Mouse (Mus musculus): Measurements from ENCODE around the gene Ralb.

The Ralb gene

DNA sequence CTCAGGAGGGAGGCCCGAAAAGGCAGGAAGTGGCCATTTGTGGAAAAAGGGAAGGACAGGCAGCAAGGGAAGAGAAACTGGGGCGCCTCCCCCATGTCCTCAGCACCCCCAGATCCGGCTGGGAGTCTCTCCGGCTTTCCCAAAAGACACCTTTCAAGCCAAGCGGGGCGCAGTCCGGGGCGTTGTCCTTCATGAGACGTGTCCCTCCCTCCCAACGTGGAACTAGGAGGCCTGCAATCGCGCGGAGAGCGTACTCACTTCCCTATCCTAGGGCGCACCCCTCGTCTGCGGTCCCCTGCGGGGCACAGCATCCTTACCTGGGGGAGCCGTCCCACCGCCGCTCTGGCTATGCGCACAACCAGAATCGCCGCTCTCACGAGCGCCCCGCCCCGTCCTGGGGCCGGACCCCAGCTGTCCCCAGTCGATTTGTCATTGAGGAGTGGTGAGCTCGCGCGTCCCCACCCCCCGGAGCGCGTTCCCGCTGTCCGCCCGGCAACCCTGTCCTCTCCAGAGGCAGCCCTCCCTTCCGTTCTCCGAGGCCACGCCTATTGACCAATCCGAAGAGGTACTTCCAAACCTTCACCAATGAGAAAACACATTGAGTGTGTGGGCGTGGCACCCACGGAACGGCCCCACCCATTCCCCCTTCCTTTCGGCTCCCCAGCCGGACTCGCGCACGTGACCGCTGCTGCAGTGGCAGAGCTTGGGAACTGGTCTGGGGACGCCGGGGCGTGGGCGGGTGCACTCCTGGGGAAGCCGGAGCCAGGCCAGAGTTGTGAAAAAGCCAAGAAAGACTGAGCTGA is at the start of gene Ralb:
Gene Ralb (minus strand): TSS at position 535 of the 803 bp plus-strand sequence.
- peak; percentile 87 to 90 for DNase-seq (ENCODE audit: low spot score in 2 of 2)

- no peak for DNase-seq (ENCODE audit: low spot score in 2 of 2)
Observed at GRCm38 (mm10) chr1:119551651-119552050, 47.1 kb upstream of the Ralb start.

DNA sequence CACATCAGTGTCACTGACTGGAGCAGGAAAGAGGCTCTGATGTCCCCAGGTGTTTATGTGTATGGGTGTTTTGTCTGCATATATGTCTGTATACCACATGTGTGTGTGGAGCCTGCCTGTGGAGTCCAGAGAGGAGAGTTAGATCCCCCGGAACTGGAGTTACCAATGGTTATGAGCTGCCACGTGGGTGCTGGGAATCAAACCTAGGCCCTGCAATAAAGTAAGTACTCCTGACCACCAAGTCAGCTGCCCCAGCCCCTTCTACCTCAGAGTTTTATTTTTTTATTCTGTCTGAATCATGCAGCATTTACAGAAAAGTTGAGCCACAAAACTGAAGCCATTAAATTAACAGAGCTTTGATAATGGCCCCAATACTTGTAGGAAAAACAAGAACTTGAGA is 45.5 kb upstream of the Ralb start:
- no peak for DNase-seq (ENCODE audit: low spot score in 2 of 2)

GRCm38 (mm10) chr1:119549327-119549689 is 44.7 kb upstream of the Ralb start:
- no peak for DNase-seq (ENCODE audit: low spot score in 2 of 2)

DNA sequence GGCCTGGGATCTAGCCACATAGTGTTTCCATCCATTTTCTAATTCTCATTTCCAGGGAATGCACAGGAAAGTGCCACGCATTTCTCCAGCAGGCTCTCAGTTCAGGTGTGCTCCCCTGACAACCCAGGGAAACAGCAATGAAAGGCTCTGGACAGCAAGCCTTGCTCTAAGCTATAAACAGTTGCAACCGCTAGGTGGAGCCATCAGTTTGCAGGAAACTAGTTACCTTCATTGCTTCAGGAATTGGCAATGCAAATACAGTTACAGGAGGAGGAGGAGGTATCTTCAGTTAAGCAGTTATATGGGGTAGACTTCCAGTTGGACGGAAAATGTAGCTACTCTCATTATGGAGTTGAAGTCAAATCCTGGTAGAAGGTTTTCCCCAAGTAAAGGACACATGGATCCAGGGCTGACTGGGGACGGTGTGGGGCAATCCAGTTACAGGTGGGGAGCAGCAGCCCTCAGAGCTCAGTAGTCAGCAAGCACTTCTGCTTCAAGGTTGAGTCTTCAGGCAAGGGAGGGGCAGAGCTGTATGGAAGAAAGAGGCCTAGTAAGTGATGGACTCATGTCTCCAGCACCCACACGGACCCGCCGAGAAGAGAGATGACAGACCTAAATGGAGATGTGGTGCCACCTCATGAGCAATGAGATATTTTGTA is 44.2 kb upstream of the Ralb start:
- DNase-seq (ENCODE audit: low spot score in 2 of 2): peak; percentile 64 to 88

- DNase-seq (ENCODE audit: low spot score in 2 of 2): no peak
Observed at GRCm38 (mm10) chr1:119546490-119546889, 41.9 kb upstream of the Ralb start.

GRCm38 (mm10) chr1:119545671-119546070 is 41.1 kb upstream of the Ralb start:
- no peak for DNase-seq (ENCODE audit: low spot score in 2 of 2)

GRCm38 (mm10) chr1:119545164-119545563 is 40.6 kb upstream of the Ralb start:
- DNase-seq (ENCODE audit: low spot score in 2 of 2): no peak

- DNase-seq (ENCODE audit: low spot score in 2 of 2): no peak
Observed at GRCm38 (mm10) chr1:119544611-119545155, 40.1 kb upstream of the Ralb start.

GRCm38 (mm10) chr1:119543316-119543715 is 38.7 kb upstream of the Ralb start:
- no peak for DNase-seq (ENCODE audit: low spot score in 2 of 2)

DNA sequence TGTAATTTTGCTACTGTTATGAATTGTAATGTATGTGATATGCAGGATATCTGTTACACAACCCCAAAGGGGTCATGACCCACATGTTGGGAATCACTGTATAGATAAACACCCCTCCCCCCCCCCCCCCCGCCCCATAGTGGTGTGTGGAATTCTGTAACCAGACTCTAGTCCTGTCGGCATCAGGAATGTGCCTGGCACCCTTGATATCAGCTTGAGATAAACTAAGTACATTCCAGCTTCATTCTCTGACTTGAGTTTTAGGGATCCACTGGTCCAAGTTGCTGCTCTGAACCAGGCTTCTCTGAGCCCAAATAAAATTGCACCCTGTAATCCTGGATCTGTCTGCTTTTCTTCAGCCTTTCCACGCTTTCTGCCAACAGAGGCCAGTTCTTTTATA is 37.0 kb upstream of the Ralb start:
- no peak for DNase-seq (ENCODE audit: low spot score in 2 of 2)

GRCm38 (mm10) chr1:119540836-119541557 is 36.4 kb upstream of the Ralb start:
- DNase-seq (ENCODE audit: low spot score in 2 of 2): no peak

DNA sequence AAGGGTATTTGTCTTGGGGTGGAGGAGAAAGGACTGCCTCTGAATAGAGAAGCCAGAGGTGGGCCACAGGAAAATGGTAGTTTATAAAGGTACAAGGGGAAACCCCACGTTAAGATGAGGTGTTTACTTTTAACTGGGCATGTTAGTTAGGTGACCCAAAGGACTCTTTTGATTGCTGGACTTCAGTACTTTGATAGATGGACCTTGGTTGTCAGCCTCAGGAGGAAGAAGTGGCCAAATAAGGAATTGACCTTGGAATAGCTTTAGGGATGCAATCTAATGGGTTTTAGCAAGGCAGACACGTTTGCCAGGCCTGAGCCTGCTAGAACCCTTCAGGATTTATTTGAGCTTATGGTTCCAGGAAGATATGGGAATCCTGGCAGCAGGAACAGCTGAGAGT is 34.7 kb upstream of the Ralb start:
- no peak for DNase-seq (ENCODE audit: low spot score in 2 of 2)

DNA sequence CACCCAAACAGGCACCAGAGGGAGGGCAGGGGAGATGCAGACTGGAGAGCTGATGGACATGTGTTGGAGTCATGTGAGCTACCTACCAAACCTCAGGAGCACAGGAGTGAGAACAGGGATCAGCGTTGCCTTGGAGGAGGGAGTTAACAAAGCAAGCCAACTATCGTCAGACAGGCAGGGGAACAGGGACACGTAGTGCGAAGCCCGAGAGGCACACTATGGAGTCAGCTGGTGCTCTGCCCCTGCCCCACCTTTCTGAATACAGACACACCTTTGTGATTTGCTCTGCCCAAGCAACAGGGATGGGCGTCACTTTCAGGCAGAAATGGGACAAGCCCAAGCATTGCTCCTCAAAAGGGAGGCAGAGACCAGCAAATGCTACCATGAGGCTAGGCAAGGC is 33.1 kb upstream of the Ralb start:
- peak in 1 of 2 experiments; percentile 56 for DNase-seq (ENCODE audit: low spot score in 2 of 2)

DNA sequence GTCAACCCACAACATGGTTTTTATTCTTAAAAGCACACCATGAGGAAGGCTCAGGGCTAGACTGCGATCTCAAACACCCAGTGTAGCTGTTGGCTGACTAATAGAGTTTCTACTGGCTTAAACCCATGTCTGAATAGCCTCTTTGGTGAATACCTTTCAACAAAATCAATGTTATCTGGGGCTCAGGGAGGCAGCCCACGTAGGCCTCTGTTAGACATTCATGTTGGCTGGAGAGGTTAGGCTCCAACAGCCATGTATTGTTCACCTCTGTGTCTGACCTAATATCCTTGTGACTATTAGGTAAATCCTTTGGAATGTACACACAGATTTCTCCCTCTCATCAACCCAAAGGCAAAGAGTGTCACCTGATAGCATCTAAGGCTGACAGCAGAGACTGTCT is 31.5 kb upstream of the Ralb start:
- DNase-seq (ENCODE audit: low spot score in 2 of 2): no peak

DNA sequence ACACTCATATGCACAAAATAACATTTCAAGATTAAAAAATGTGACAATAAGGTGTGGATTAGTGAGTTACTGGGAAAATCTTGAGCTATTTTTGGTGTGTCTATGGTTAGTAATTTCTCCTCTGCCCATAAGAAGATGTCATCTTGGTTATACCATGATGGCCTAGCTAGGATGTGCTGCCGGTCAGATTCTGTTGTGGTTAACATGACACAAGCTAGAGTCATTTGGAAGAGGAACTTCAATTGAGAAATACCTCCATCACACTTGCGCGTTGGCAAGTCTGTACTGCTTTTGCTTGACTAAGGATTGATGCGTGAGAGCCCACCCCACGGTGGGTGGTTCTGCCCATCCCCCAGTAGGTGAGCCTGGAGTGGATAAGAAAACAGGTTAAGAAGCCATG is 29.7 kb upstream of the Ralb start:
- DNase-seq (ENCODE audit: low spot score in 2 of 2): no peak

GRCm38 (mm10) chr1:119533093-119533805 is 28.7 kb upstream of the Ralb start:
- DNase-seq (ENCODE audit: low spot score in 2 of 2): no peak

DNA sequence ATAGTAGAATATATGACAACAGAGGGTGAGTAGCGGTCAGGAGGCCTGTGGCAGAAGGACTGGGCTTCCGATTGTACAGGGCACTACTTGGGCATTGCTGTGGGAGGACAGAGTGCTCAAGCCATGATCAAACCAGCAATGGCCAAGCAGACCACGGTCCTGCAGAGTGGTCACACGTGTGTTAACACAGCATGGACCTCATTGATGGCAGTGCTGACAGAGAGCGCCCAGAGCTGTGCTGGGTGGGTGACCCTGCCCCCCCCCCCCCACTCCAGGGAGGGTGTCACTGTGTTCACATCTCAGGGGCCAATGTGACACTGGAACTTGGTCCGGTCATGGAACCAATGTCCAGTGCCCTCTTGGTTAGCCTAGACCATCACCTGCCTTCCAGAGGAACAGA is 27.6 kb upstream of the Ralb start:
- DNase-seq (ENCODE audit: low spot score in 2 of 2): no peak

DNA sequence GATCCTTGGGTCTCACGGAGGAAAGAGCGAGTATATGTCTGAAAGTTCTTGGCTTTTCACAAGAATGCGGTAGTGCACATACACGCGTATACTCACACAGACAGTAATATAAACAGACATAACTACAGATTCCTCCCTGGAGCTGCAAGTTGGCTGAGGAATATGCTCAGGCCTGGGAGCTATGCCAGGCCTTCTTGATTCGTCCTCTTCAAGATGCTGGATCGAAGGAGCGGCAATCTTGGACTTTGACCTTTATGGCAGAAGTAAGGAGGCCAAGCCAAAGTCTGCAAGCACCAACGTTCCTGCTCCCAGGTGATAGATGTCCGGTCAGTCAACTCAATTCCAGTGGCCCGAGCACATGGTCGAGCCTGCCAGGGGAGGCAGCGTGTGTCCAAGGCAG is 26.3 kb upstream of the Ralb start:
- DNase-seq (ENCODE audit: low spot score in 2 of 2): no peak

DNA sequence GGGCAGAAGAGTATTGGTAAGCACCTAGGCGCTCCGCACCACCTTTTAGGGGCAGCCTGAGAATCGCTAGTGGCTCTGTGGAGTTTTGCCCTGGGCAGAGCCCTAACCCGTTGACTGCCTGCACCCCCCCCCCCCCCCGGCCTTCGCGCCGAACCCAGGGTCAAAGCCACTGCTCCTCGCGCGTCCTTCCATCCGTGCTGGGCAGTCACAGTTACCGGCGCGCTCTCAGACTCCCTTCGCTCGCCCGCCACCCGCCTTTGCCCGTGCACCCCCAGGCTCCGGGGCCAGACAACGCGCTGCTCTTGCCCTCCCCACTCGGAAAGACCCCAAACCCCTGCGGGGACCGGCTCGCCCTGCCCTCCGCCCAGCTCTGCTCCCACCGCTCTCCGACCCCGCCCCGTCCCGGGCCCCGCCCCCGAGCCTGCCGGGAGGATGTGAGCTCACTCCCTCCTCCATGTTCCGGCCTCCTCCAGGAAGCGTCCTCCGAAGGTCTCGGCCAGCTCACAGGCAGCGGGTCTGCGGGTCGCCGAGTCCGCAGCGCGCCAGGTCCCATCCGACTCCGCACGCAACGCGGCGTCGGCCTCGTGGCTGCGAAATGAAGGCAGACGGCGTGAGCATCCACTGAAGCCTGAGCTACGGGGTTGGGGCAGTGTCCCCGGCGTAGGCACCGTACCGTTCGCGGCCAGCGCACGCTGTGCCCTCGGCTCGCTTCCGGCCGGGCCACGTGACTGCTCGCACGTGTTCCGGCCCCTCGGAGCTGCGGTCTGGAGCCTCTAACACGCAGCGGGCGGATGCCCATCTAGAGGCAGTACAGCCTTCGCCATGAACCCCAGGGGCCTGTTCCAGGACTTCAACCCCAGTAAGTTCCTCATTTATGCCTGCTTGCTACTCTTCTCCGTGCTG is 21.3 kb upstream of the Ralb start, which contains the start of gene Tmem185b:
Gene Tmem185b (plus strand): TSS at position 472 of the 903 bp plus-strand sequence.
- peak; percentile 84 to 90 for DNase-seq (ENCODE audit: low spot score in 2 of 2)

DNA sequence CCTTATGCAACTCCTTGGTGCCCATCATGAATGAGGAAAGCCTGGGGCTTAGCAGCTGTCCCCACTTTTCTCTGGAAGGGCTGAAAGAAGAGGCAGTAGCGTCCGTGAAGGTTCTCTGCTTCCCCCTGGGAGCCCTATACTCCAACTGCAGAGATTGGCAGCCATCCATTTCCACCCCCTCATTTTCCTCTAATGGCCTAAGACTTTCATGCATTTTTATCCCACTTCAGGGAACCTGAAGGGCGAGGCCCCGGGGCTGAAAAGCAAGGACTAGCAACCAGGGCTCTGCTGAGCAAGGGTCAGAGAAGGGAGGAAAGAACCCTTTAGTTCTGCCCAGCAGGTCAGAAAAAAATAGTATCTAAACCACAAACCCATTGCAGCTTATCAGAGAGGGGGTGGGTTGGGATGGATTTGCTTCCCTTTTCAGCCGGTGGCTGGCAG is 20.4 kb upstream of the Ralb start:
- DNase-seq (ENCODE audit: low spot score in 2 of 2): no peak
